Mouse (Mus musculus): ENCODE measurements around the gene Eif4e3.
A peak's percentile ranks its signal among the peaks of the same experiment; 100 is the strongest.

Gene Eif4e3

DNA sequence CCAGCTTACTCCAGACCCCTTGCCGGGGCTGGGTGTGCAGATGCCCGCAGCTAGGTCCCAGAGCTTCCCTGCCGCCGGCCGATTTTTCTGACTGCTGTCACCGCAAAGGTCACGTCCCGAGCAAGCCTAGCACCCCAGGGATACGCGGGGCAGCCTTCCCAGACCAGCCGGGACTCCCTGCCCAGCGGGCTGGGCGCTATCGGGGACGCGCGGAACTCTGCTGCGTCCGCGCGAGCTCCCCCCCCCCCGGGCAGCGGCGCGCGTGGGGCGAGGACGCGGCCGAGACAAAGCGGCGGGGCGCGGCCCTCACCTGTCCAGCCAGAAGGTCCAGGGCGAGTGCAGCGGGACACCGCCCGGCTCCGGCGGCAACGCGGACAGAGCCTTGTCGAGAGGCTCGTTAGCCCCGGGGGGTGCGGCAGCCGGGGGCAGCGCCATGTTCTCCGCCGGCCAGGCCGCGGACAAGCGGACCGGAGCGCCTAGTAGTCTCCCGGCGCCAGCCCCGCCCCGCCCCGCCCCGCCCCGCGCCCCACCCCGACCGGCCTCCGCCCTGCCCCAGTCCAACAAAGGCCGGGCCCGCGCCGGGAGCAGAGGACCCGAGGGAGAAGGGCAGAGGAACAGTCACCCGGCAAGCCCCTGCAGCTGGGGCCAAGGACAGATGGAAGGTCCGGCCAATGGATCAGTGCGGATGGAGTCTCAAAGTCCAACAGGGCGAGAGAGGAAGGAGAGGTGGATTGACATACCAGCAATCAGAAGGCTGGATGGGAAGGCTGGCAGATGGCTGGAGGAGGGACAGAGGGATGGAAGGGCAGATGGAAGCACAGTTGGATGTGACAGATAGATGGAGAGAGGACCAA, at the start of gene Eif4e3, which contains the start of gene Gm20696:
Gene Eif4e3 (minus strand): TSS at position 454 of the 854 bp plus-strand sequence.
Gene Gm20696 (minus strand): TSS at position 480 of the 854 bp plus-strand sequence.
- no peak for DNase-seq (ENCODE audit: low spot score)

DNA sequence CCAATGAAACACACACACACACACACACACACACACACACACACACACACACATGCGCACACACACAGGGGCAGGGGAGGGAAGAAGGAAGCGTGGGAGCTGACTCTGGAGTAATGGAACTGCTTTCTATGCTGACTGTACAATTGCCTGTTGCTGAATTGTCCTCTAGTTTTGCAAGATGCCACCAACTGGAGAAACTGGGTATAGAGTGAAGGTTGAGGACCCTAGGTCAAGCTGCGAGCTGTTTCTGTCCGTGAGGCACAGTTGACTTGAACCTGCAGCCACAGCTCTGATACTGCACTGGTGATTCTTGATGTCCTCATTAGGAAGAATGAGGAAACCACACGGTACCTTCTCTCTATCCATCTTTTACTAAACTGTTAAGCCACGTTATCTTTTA, 49.3 kb upstream of the Eif4e3 start:
- no peak for DNase-seq (ENCODE audit: low spot score)

DNA sequence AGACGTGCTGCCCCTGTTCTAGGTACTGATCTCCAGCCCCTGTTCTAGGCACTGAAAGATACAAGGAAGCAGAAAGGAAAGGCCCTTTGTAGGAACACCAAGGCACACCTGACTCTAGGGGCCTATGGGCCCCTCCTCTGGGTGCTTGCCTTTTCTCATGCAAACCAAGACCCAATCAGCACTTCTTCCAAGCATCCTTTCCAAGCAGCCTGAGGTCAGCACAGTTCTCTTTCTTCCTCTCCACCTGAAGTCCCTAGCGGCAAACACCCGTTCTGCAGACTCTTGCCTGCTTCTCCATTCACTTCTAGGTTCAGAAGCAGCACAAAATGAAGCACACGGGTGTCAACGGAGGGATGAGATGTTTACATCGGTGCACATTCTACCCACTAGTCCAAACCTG, 48.6 kb upstream of the Eif4e3 start:
- no peak for DNase-seq (ENCODE audit: low spot score)

DNA sequence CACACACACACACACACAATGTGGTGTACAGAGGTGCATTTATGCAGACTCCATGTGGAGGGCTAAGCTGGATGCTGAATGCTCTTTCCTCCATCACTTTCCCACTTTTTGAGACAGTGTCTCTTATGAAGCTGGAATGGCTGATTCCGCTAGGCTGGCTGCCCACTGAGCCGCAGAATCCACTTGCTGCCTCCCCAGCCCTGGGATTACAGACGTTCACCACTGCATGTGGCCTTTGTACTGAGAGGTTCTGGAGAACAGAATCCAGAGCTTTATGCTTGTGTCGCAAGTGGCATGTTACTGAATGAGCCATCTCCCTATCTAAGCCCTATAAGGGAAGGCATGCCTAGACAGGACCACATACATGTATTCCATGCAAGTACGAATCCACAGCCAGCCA, 46.7 kb upstream of the Eif4e3 start:
- DNase-seq (ENCODE audit: low spot score), result no peak

DNA sequence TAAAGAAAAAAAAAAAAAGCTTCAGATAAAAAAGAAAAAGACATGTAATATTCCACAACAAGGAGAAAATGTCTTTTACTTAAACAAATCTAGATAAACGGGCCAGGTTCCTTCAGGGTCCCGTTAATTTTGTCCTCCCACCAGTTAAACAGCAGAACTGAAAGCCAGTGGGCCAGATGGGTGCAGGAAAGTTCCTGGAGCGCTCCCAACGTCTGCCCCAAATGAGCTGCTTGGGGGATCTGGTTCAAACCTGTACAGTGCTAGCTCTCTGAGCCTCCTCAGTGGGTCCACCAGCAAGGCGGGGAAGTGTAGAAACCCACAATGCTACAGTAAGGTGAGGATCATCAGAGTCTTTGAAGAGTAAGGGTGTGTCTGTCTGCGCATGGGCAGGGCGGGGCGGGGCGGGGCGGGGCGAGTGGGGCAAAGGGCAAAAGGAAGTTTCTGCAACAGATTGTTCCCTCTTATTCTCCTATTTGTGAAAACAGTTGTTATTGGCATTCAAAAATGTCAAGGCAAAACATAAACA, 45.1 kb upstream of the Eif4e3 start:
- no peak for DNase-seq (ENCODE audit: low spot score)

DNA sequence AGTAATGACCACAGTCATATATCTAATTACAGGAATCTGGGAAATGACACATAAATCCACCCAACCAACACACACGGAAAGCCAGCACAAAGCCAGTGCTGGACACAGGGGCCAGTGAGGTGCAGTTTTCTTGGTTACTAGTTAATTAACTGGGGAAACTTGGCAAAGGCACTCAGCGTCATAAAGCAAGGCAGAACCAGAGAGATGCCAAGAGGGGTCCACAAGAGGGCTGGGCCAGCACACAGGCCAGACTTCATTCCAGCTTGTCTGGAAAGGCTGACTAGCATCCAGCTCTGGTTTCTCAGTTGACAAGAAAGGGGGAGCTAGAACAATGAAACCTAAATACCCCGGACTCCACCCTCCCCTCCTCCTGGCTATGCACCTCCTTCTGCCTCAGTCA, 33.9 kb upstream of the Eif4e3 start:
- DNase-seq (ENCODE audit: low spot score), result no peak

DNA sequence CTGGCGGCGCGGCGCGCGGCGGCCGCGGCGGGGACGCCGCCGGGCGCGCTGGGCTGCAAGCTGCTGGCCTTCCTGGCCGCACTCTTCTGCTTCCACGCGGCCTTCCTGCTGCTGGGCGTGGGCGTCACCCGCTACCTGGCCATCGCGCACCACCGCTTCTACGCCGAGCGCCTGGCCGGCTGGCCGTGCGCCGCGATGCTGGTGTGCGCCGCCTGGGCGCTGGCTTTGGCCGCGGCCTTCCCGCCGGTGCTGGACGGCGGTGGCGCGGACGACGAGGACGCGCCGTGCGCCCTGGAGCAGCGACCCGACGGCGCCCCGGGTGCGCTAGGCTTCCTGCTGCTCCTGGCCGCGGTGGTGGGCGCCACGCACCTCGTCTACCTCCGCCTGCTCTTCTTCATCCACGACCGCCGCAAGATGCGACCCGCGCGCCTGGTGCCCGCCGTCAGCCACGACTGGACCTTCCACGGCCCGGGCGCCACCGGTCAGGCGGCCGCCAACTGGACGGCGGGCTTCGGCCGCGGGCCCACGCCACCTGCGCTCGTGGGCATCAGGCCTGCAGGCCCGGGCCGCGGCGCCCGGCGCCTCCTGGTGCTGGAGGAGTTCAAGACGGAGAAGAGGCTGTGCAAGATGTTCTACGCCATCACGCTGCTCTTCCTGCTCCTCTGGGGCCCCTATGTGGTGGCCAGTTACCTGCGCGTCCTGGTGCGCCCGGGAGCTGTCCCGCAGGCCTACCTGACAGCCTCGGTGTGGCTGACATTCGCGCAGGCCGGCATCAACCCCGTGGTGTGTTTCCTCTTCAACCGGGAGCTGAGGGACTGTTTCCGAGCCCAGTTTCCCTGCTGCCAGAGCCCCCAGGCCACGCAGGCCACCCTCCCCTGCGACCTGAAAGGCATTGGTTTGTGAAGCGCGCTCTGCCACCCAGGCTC, 26.6 kb upstream of the Eif4e3 start:
- no peak for DNase-seq (ENCODE audit: low spot score)

DNA sequence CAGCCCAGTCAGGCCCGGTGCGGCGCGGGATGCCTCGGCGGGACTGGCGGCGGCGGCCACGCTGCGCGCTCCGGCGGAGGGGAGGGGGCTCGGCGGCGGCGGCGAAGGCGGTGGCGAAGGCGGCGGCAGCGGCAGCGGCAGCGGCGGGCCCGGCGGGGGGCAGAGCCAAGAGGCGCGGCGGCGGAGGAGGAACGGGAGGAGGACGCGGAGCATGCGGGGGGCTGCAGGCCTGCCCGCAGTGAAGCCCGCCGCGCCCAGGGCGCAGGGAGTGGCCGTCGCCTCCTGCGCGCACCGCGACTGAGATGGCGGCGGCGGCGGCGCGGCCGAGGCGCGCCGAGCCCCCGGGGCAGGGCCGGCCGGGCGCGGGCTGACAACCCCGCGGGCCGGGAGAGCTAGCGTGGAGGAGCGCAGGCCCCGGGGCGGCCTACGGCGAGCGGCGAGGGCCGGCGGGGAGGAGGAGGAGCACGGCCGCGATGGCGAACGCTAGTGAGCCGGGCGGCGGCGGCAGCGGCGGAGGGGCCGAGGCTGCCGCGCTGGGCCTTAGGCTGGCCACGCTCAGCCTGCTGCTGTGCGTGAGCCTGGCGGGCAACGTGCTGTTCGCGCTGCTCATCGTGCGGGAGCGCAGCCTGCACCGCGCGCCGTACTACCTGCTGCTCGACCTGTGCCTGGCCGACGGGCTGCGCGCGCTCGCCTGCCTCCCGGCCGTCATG, 25.8 kb upstream of the Eif4e3 start, which contains the start of gene Gpr27:
Gene Gpr27 (plus strand): TSS at position 474 of the 710 bp plus-strand sequence.
- DNase-seq (ENCODE audit: low spot score), result no peak

DNA sequence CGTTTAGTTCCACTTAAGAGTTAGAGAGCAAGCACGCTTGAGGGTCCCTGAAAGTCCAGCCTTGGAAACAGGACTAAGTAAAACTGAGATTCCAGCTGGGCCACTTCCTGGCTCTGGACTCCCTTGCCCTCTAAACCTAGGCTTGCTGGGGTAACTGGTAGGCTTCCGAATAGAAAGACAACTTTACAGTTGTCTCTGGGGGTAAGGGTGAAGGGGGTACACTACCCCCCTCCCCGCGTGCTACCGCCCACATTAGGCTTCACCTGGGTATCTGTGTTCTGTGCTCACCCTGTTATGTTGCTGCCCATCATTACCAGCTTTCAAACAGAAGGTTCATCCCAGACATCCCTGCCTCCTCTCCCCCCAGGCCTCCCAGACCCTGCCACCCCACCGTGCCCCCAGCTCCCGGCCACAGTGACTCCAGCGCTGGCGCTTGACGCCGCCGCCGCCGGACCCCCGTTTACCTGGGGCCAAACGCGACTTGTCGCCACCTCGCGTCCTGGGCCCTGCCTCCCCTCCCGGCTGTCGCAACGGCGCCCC, 25.2 kb upstream of the Eif4e3 start:
- no peak for DNase-seq (ENCODE audit: low spot score)

DNA sequence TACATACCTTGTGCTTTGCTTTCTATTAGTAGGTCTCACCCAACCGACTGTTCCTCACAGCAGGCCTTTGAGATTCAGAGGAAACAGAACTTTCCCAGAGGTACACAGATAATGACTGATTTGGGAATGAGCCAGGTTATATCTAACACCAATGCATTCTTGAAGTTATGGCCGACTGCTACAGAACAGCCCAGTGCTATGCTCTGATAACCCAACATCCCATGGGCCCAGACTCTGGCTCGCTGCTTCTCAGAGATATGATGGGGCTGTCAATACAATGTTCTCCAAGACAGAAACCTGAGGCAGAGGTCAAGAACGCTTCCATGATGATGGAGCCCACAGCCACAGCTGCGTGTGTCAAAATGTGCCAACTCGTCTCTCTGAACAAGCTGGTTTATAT, 21.9 kb upstream of the Eif4e3 start:
- no peak for DNase-seq (ENCODE audit: low spot score)

DNA sequence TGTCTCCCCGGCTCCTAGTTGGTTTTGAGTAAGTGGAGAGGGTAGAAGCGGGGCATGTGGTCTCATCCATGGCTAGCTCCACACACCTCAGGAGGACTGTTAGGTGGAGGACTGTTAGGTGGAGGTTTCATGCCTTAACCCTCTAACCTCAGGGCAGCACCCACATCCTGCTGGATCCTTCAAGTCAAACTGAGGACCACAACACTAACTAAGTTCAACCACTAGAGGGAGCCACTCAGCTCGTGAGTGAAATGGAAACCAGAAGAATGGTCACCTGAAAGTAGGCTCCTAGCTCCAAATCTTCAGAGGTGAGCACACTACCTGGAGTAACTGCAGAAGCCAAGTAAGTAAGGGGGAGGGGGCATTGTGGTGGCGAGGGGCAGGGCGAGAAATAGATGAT, 18.3 kb upstream of the Eif4e3 start:
- DNase-seq (ENCODE audit: low spot score), result no peak

DNA sequence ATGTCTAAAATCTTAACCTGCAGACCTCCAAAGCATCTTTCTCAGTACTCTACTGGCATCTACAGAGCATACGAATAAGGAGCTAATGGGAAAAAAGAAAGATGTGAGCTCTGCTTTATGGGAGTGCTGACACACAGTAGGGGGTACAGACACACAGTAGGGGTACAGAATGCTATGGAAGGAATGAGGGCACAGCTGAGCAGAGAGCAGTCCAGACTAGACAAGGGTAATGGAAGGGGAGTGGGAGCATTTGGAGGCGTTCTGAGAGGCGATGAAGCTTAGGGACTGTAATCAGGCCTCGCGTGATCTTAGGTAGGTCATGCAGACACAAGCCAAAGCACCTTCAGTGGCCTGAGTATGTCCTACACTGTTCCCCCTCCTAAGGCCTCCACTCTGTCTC, 17.4 kb upstream of the Eif4e3 start:
- no peak for DNase-seq (ENCODE audit: low spot score)

DNA sequence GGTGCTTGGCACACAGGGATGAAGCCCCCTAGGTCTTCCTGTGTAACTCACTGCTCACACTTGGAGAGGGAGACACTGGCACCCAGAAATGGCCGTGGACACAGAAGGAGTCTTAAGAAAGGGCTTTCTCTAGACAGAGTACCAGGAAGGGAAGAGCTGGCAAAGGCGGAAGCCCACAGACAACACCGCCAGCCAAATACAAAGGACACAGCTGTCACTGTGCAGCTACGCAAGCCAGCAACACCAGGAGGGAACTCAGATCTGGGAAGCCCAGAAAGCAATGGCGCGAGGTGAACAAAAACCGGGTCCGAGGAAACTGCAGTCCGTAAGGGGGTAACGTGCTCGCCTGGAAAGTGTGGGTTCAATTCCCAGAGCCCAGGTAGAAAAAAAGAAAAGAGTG, 11.5 kb upstream of the Eif4e3 start:
- no peak for DNase-seq (ENCODE audit: low spot score)

DNA sequence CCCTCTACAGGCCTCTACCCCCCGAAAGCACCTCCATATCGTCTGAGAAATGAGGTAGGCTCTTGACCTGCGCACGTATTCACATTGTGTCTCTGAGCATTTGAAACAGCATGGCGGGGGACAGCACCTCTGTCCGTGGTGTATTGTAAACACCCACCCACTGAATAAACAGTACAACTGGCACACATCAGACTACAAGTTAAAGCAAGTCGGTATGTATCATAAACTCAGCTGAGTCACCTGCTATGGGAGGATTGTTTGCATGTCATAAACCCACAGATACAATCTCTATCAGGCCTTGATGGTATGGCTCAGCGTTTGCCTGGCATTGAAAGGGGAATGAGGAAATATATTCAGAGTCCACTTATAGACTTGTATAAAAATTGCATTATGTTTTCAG, 10.8 kb upstream of the Eif4e3 start:
- no peak for DNase-seq (ENCODE audit: low spot score)

DNA sequence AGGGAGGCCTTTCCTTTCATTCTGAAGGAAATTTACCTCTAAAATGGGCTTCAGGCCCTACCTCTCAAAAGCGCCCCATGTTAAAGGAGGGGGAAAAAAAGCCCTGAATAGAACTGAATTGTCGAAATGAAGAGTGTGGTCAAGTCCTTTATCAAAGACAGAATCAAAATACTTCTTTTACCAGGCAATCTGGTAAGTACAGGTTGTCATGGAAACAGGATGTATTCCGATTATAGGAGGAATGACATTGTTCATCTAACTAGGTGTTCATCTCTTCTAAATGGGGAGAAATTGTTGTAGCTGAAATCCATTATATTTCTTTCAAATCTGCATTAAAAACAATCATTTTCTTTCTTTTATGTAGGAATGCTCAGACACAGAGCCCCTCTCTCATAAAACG, 7.9 kb upstream of the Eif4e3 start:
- DNase-seq (ENCODE audit: low spot score), result no peak

DNA sequence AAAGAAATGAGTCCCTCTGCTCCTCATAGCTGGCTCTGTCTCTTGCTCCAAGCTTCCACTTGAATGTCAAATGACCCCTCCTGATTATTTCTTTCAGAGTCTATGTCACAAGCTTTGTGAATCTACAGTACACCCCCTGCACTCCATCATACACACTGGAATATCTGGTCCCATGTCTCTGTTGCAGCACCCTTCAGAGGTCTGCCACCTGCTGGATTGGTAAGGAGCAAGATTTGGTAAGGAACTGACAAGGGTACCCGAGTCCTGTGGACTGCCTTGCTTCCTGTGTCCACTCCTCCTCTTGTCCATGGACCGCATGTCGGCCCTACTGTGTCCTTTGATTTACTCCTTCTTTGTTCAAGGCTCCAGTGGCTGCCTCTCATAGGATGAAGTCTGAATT, 5.2 kb upstream of the Eif4e3 start:
- DNase-seq (ENCODE audit: low spot score), result no peak

DNA sequence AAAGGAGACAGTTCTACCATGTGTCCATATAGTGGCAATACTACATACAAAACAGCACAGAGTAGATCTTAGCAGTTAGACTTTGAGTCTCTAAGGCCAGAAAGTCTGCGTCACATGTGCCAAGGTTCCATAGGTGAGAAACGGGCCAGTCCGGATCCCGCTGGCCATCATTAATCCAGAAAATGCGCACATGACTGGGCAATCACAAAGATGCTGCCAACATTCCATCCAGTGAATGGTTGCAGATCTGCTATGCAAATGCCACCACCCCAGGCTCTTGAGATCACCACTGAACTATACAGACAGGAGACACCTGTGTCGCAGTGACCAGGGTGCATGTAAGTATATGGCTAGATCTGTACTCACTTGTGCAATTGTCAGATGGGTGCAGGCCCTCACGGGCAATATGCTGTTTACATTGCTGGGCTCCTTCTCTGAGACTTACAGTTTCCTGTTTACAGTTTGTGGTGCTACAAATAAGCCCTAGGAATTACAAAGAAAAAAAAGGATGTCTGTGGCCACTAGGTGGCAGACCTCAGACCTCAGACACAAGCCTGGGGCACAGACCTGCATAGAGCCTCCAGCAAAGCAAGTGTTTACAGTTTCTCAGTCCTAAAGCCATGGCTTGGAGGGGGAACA, 4.0 kb upstream of the Eif4e3 start:
- DNase-seq (ENCODE audit: low spot score), result no peak

DNA sequence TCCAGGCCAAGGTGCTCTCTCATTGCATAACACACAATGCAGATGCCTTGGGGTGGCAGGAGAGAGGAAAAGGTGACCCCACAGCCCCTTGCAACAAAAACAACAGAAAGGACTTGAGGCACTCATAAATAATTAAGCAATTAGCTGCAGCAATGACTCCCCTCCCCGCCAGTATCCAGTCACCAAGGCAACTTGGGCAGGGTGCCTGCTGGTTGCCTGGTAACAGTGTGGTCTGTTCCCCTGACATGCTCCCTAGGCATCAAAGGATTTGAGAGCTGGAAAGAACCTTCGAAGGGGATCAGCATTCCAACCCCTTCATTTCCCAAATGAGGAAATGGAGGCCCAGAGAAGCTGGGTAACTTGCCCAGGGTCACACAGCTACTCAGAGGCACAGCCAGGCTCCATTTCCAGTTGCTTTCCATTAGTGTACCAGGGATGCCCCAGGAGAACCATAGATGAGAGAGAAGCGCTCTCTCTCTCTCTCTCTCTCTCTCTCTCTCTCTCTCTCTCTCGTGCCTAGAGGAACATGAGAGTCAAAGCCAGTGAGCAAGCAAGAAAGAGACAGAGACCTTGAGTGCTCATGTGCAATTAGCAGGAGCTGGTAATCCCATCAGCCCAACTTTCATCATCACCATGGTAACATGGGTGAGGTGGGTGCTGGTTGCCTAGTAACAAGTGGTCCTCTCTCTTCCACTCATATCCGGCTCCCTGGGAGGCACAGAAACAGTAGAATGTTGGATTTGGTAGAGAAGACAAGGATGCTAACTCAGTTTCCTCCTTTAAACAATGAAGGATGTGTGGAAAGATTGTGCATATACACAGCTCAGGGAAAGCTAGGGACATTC, 3.1 kb upstream of the Eif4e3 start:
- peak; percentile 71 for DNase-seq (ENCODE audit: low spot score)

DNA sequence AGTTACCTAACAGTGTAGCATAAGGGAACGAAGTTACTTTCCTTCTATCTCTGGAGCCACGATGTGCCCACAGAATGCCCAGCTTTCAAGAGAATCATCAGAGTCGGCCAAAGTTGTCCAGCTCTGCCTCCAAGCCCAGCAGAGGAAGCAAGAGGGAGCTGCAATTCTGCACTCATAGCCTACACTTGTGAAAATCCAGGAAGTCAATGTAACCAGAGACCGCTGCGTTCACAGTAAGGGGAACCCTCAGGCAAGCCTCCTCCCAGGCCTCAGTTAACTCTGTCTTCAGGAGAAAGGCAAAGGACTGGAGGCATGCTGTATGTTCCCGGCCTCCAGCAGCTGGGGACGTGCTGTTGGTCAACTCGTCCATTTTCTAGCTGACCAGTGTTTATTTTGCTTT, 719 bp upstream of the Eif4e3 start:
- no peak for DNase-seq (ENCODE audit: low spot score)

Measured in layer of hippocampus, adult 9-10 months (tissue).